ENCODE assay signal across 8 mouse cellular contexts in the genomic region with DNA sequence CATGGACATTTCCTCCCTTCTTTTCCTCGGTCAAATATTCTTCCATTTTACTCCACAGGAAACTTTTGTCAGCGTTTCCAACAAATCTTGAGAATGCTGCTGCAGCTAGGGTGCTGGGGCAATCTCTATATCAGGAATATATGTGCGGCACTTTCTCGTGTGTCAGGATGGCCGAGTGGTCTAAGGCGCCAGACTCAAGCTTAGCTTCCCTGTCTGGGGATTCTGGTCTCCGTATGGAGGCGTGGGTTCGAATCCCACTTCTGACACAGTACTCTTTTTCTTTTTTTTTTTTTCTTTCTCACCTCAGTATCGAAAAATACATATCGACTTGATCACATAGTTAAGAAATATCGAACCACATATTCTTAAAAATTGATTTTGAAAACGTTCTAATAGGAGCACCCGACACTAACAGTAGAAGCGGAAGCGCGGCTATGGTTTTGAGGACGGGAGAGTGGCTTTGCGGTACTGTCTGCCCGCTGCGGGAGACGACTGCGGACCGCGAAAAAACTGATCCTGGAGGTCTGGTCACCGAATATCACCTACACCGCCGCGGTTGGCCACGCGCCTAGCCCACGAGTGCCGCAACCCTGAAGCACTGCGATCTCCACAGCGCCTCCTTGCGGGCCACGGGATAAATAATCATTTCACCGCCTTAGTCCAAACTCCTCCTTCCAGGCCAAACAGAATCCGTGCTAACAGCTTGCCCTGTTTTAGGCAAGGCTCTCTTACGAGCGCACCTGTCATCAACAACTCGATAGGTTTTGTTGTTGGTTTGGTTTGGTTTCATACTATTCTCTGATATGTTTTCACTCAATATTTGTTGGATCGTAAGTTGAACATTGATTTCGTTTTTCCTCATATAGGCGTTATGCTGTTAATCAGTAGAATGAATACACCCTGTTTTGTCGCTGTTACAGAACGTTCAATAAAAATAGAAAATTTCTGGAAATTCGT. TPM values are rescaled to one million over a fixed set of nuclear protein-coding genes. Genes with fewer than 3 reads are reported as not detected.
DNase-seq lines count a peak whose midpoint lies in the region; ATAC-seq lines count a peak whose summit lies in the region.

No protein-coding gene starts in this region.

- WGBS in hindbrain, embryonic 11.5 days, result 5% methylated on average over 48 of the region's 48 CpGs

- peak overlapping the region; percentile 32 for H3K4me2 ChIP-seq in hindbrain, embryonic 11.5 days (replicated peaks; ENCODE audit: low read depth, low read length)

- peak overlapping the region; percentile 55; the same call in 1 of the 2 replicates for H3K27ac ChIP-seq in hindbrain, embryonic 11.5 days (ENCODE audit: low read depth, low read length)

- peak overlapping the region; percentile 63 for H3K4me3 ChIP-seq in hindbrain, embryonic 11.5 days (ENCODE audit: low read depth, low read length)

- no peaks in the 10 kb centered on the region for H3K9me3 ChIP-seq in hindbrain, embryonic 11.5 days (ENCODE audit: control insufficient read depth, low read length)

- H3K4me1 ChIP-seq in hindbrain, embryonic 11.5 days (replicated peaks; ENCODE audit: control insufficient read depth, insufficient read depth, low read length), result no peaks in the 10 kb centered on the region

- peak; percentile 91 for ATAC-seq in frontal cortex, adult (ENCODE audit: low TSS enrichment)
- ATAC-seq in hindbrain, embryonic 11.5 days (ENCODE audit: low FRiP score), result peak; percentile 95

- H3K9ac ChIP-seq in hindbrain, embryonic 11.5 days (ENCODE audit: low read depth, low read length), result peak overlapping the region; percentile 48

- H3K27me3 ChIP-seq in hindbrain, embryonic 11.5 days (ENCODE audit: control insufficient read depth, insufficient read depth, low read length), result no peaks in the 10 kb centered on the region

- peak; percentile 74 for DNase-seq in MEL-GATA-1-ER (ENCODE audit: extremely low read depth, low read depth)
- DNase-seq in cerebellum, adult 8-10 months, result peak; percentile 98
- DNase-seq in hindbrain, embryonic 11.5 days (ENCODE audit: low spot score), result peak; percentile 97
- peak; percentile 97 for DNase-seq in layer of hippocampus, postnatal 10 days (ENCODE audit: low spot score in 2 of 2)
- peak; percentile 95 for DNase-seq in lung, postnatal 10 days
- DNase-seq in ovary, postnatal 36 days (ENCODE audit: low spot score), result peak; percentile 86
- DNase-seq in thymus, postnatal 25 days, result peak; percentile 91

- no peaks in the 10 kb centered on the region for H3K36me3 ChIP-seq in hindbrain, embryonic 11.5 days (ENCODE audit: control insufficient read depth, insufficient read depth, low read length)

RNA-seq across cellular contexts. Expression of a gene that starts 21.1 kb away (rescaled TPM):
- 133 and 144 TPM in 2 replicates for polyA plus RNA-seq in hindbrain, embryonic 11.5 days (2014; fragmentation: Nextera tagmentation; extraction: Ambion mirVana)
- 10 to 100 TPM; 43.6 to 50.7 TPM for total RNA-seq in layer of hippocampus, postnatal 10 days (2021)

RNA-seq across cellular contexts. Expression of a gene that starts 54.7 kb away (rescaled TPM):
- not detected in 2 replicates for polyA plus RNA-seq in hindbrain, embryonic 11.5 days (2014; fragmentation: Nextera tagmentation; extraction: Ambion mirVana)
- total RNA-seq in layer of hippocampus, postnatal 10 days (2021), result not detected

Comparison
In these comparisons a context has a peak if more than half of its experiments do, and no peak if none do; other contexts are left out.
1. Peak in every context shown above with its lines: DNase-seq, ATAC-seq, H3K4me3 ChIP-seq and H3K27ac ChIP-seq.